Mouse (Mus musculus) brain, embryonic 14.5 days (tissue): ENCODE data around the gene Camta1.

Experiments
- CTCF ChIP-seq: fragments of 200-500 bp; IDR thresholded peaks from 2 replicates; pipeline ENCODE4 v1.5.1; 2012; ENCODE audit warnings: inconsistent platforms, mild to moderate bottlenecking, moderate library complexity, borderline replicate concordance; ENCODE audit not compliant: insufficient read depth, insufficient read length; ENCODE audit errors: extremely low read depth
- POLR2A ChIP-seq: fragments of 200-500 bp; IDR thresholded peaks from 2 replicates; pipeline ENCODE4 v1.6.1; 2012; ENCODE audit warnings: mild to moderate bottlenecking, inconsistent platforms, borderline replicate concordance; ENCODE audit not compliant: poor library complexity, insufficient read depth, insufficient read length, severe bottlenecking; ENCODE audit errors: extremely low read depth

DNA sequence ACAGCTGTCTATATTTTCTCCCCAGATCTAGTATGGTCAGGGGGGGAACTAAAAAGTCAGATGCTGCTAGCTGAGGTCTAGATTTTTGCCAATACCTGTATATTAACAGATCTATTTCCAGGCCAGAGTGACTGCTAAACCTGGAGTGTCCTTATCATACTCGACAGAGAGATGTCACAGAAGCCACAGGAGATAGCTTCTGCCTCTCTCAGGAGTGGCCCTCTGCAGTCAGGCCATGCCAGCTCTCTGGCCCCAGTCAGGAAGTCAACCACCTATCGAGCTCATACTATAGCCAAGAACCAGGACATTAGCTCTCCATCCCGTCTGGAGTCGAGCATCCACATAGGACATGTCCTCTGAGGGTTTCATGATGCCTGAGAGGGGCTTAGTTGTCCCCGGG lies 88.7 kb downstream of the Camta1 start:
- TF ChIP-seq POLR2A: no peak
- TF ChIP-seq CTCF: no peak
